Mouse (Mus musculus) small intestine, adult 10 weeks (tissue): ENCODE results near the gene Abca17. TPM values are rescaled to one million over a fixed set of nuclear protein-coding genes. Genes with fewer than 3 reads are reported as not detected.

Source experiments
- polyA plus RNA-seq: library from polyadenylated mRNA; stranded (reverse); fragments of 350-450 nt; fragmentation: Illumina TruSeq; extraction: RNeasy Lipid Tissue Mini Kit (QIAGEN cat#74804); gene quantifications from one replicate; pipeline ENCODE4 v1.2.3, GENCODE M21; 2014; ENCODE audit warnings: low replicate concordance

The Abca17 gene
- not detected for polyA plus RNA-seq

DNA sequence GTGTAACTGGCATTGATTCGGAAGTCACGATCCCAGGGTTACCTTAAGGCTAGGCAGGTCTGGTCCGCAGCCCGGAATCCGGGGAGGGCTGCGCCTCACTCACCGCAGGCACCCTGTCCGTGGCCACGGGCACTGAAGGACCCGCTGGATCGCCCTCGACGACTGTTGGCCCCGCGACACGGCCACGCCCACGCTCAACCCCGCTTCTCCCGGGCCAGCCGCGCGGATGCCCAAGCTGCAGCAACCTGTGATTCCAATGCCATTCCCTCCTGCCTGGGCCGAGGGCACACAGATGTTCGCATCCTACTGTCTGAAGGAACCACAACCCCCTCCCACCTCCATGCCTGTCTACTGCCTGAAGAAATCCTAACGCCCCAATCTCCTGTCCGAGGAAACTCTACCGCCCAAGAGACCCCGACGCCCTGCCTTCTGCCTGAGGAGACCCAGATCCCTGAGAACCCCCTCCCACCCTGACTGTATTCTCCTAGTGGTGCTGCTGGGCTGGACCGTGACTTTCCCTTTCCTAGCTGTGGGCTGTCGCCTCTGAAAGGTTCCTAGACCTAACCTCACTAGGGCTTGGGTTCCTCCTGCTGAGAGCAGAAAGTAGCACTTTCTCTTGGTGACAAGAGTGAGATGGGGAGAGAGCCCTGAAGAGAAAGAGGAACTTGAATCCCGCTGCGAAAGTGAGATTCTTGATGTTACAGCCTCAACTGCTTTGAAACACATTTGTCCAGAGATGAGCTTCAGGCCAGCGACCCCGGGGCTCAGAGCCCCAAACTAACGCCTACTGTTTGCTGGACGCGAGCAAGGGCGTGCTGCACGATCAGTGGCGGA lies at the start of gene Abca17:
Gene Abca17, minus strand, starts transcription at position 143 of the 834 bp plus-strand sequence.

DNA sequence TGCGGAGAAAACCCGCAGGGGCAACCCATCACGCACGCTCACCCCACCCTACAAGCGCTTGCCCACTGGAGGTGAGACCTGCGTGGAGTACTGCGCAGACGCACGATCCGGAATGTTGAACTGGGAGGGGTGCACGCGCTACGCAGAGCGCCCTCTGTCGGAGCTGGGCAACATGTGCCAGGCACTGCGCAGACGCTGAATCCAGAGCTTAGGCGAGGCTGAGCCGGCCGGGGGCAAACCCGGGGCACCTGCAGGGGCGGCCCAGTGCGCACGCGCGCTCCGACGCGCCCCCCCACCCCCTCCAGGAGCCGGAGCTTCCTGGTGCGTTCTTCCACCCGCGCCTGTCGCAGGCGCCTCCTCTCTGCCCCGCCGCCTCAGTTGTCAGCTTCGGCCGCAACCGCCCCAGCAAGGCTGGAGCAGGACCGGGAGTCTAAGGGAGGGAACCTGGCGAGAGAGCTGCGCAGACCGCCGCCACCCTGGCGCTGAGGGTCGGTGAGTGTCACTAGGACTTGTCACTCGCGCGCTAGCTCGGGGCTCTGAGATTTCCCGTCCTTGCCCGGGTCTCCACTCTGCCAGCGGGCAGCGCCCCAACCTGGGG lies 991 bp upstream of the Abca17 start, which contains the start of gene Abca3:
Gene Abca3, plus strand, starts transcription at position 191 of the 598 bp plus-strand sequence.

DNA sequence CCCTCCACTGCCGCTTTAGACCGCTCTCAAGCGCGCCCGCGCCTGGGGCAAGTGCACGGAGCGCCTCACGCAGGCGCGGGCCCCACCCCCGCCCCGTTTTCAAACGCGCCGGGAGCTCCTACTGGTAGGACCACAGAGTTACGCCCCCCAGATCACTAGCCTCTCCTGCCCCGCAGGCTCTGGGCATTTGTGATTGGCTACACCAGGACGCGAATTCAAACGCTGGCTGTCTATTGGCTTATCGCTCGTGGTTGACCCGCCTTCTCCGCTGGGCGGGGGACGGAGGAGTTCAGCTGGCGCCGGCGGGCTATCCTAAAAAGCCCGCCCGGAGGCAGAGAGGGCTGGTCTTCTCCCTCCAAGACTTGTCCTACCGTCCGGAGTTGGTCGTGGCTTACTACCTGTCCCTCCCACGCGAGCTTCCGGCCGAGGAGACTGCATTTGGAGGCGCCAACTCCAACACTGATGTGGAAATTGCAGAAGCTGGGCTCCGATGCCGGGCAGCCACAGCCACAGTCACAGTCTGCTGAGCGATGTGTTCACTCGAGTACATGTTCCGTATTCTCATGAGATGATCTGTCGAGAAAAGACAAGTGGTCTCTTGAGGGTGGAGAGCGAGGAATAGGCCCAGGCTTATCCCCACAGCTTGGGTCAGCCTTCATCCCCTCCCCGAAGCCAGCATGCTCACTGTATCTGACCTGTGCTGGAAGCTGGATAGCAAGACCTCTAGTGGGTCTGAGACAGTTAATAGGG lies 99.4 kb downstream of the Abca17 start, which contains the start of gene Ccnf:
Gene Ccnf, minus strand, starts transcription at position 165 of the 750 bp plus-strand sequence.

DNA sequence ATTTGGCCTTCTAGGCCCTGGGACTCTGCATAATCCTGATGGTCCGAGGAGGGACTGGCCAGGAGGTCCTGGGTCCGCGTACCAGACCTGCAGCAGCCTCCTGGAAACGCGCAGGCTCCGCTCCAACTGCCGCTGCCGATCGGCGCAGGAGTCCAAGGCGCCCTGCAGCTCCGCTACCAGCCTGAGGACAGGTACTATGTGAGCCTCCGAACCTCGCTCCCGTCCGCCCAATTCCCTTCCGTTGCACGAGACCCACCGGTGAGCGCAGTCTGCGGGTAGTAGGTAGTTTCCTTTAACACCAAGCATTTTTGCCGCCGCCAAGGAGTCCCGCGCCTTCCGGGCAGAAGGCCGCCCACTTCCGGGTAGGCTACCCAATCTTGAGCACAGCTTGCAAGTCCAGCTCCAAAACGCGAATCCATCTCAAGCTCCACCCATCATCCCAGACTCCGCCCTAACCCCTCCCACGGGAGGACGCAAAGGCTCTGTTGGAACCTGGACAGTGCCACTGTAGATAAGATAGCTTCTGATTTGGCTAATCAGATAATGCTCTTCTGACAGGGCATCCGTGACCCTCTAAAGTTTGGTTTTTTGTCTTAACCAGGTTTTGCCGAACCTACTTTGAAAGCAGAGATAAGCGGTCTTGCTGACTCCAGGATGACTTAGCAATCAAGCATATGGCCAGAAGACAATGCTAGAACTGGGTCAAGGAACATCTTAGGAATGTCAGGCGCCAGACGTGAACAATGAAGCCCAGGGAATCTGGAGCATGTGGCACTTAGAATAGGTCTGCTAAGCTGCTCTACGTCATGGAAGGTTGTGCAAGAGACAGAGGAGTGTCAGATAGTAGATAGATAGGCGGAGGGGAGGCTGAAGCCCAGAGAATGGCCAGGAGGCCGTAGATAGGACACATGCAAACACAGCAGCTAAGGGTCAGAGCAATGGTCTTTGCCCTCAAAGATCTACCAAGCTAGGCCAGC lies 130.1 kb downstream of the Abca17 start, which contains the start of gene Tedc2:
Gene Tedc2, minus strand, starts transcription at position 417 of the 977 bp plus-strand sequence.

Other genes starting within 250 kb of the Abca17 start
- 35.3 TPM for gene Pdpk1, start 200.1 kb downstream of the Abca17 start, polyA plus RNA-seq
- gene Amdhd2, start 187.3 kb downstream of the Abca17 start, polyA plus RNA-seq = 0.74 TPM
- gene Atp6v0c, start 181.4 kb downstream of the Abca17 start, polyA plus RNA-seq = 38.1 TPM
- 34.6 TPM for gene Tbc1d24, start 145.5 kb downstream of the Abca17 start, polyA plus RNA-seq
- not detected for gene Ntn3, start 141.5 kb downstream of the Abca17 start, polyA plus RNA-seq
- gene Tedc2, start 130.2 kb downstream of the Abca17 start, polyA plus RNA-seq = 2.5 TPM
- gene Ccnf, start 99.6 kb downstream of the Abca17 start, polyA plus RNA-seq = 1.9 TPM
- 1.4 TPM for gene Abca3, start 882 bp upstream of the Abca17 start, polyA plus RNA-seq
- 70.5 TPM for gene Rnps1, start 63.5 kb upstream of the Abca17 start, polyA plus RNA-seq
- 15.5 TPM for gene Eci1, start 75.6 kb upstream of the Abca17 start, polyA plus RNA-seq
- gene Dnase1l2, start 92.0 kb upstream of the Abca17 start, polyA plus RNA-seq = not detected
- gene E4f1, start 119.2 kb upstream of the Abca17 start, polyA plus RNA-seq = 0.67 TPM
- 39.1 TPM for gene Pgp, start 119.3 kb upstream of the Abca17 start, polyA plus RNA-seq
- gene Bricd5, start 122.8 kb upstream of the Abca17 start, polyA plus RNA-seq = not detected
- 3.2 TPM for gene Mlst8, start 128.0 kb upstream of the Abca17 start, polyA plus RNA-seq
- gene Caskin1, start 137.5 kb upstream of the Abca17 start, polyA plus RNA-seq = not detected
- gene Traf7, start 176.9 kb upstream of the Abca17 start, polyA plus RNA-seq = 3.7 TPM
- gene Rab26, start 183.1 kb upstream of the Abca17 start, polyA plus RNA-seq = not detected
- 0.93 TPM for gene Pkd1, start 198.8 kb upstream of the Abca17 start, polyA plus RNA-seq